Mouse (Mus musculus) lung, postnatal 0 days (tissue): Measurements from ENCODE around the gene Gm28047. TPM values are rescaled to one million over a fixed set of nuclear protein-coding genes. Genes with fewer than 3 reads are reported as not detected.
A peak's percentile ranks its signal among the peaks of the same experiment; 100 is the strongest.

Experiments used
- ATAC-seq: fragments of 200-750 bp; cut with Nextera tagmentation; 2 replicates; pipeline ENCODE4 v1.8.0; 2017; ENCODE audit warnings: moderate library complexity
- DNase-seq: peaks from one replicate; pipeline ENCODE4 v3.0.0-alpha.2; 2016; ENCODE audit warnings: low spot score
- H3K27ac ChIP-seq: fragments of 300-500 bp; sonication (generic); 2 replicates; pipeline ENCODE4 v1.5.1; 2014; ENCODE audit warnings: antibody characterized with exemption, mild to moderate bottlenecking, low read length, mixed read lengths
- H3K27me3 ChIP-seq: fragments of 300-500 bp; sonication (generic); replicated peaks from 2 replicates; pipeline ENCODE4 v1.6.1; 2014; ENCODE audit warnings: low read length, mixed read lengths; ENCODE audit not compliant: insufficient read depth
- H3K36me3 ChIP-seq: fragments of 300-500 bp; sonication (generic); 2 replicates; pipeline ENCODE4 v1.6.1; 2014; ENCODE audit warnings: low read length, mixed read lengths; ENCODE audit not compliant: insufficient read depth
- H3K4me1 ChIP-seq: fragments of 300-500 bp; sonication (generic); 2 replicates; pipeline ENCODE4 v1.6.1; 2014; ENCODE audit warnings: antibody characterized with exemption, low read depth, low read length, mixed read lengths; ENCODE audit not compliant: insufficient read depth
- H3K4me2 ChIP-seq: fragments of 300-500 bp; sonication (generic); replicated peaks from 2 replicates; pipeline ENCODE4 v1.6.1; 2014; ENCODE audit warnings: low read depth, mild to moderate bottlenecking, low read length, moderate library complexity, mixed read lengths
- H3K4me3 ChIP-seq: fragments of 300-500 bp; sonication (generic); 2 replicates; pipeline ENCODE4 v1.5.1; 2014; ENCODE audit warnings: low read depth, low read length
- H3K9ac ChIP-seq: fragments of 300-500 bp; sonication (generic); replicated peaks from 2 replicates; pipeline ENCODE4 v1.6.1; 2014; ENCODE audit warnings: low read depth, mild to moderate bottlenecking
- H3K9me3 ChIP-seq: fragments of 300-500 bp; sonication (generic); 2 replicates; pipeline ENCODE4 v1.6.1; 2016; ENCODE audit warnings: low read length, mixed read lengths
- CTCF ChIP-seq: IDR thresholded peaks from 2 replicates; pipeline ENCODE4 v1.5.1; 2016; ENCODE audit warnings: antibody characterized with exemption, mild to moderate bottlenecking
- EP300 ChIP-seq: IDR thresholded peaks from 2 replicates; pipeline ENCODE4 v1.6.1; 2016; ENCODE audit warnings: antibody characterized with exemption, mild to moderate bottlenecking, control low read depth
- WGBS: fragments of 180-500 bp; shearing (Covaris S2); extraction: QIAGEN DNeasy Blood & Tissue Kit; methylation state at CpG from one replicate; pipeline ENCODE4 v1.1.7; 2014; 5-methylcytosine and 5-hydroxymethylcytosine counted together
- polyA plus RNA-seq: library from polyadenylated mRNA; unstranded; fragments of >200 nt; fragmentation: Nextera tagmentation; extraction: Ambion mirVana; gene quantifications from 2 replicates; pipeline ENCODE4 v1.2.1, GENCODE M21; 2015

Gm28047 gene
- polyA plus RNA-seq, 1 experiment from 2014 or later = not detected

DNA sequence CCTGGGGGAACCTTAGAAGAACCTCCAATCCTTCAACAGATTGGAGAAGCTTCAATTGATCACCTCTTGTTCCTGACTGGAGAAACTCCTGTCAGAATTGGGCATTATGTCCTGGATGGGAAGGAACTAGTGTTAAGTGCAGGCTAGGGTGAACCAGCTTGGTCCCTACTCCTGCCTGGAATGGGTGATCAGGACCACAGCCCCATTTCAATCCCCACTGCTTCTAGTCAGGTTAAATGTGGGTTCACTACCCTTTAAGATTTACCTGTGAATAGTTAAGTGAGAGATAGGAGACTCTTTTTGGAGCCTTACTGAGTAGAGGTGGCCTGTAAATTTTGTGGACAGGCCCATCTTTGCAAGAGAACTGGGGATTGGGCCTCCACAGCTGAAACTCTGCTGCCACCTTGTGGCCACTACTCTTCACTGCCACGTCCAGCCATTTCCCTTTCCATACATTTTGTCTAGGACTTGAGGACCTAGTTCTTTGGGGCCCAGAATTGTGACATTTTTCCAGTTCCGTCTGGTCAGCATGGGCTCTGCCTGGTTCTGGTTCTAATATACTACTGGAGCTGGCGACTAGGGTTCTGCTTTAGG, 99.9 kb downstream of the Gm28047 start, which contains the start of gene Npff:
Gene Npff (minus strand): TSS at position 51 of the 594 bp plus-strand sequence.
- Histone ChIP-seq H3K4me3 (no peak within 1 kb of the TSS), H3K4me2 (no peak within 1 kb of the TSS), H3K27me3 (no peaks in the 10 kb centered on the region), H3K9me3 (no peaks in the 10 kb centered on the region), H3K27ac (no peak within 1 kb of the TSS), H3K4me1 (no peaks in the 10 kb centered on the region), H3K36me3 (peaks cover 23% of the 10 kb centered on the region), H3K9ac (no peak within 1 kb of the TSS)
- 6% methylated on average over 3 of the region's 3 CpGs for WGBS
- DNase-seq (peak; percentile 86), ATAC-seq (peak; percentile 47; the same call in 1 of the 2 replicates)
- no peak for TF ChIP-seq EP300
- TF ChIP-seq CTCF = peak; percentile 94

DNA sequence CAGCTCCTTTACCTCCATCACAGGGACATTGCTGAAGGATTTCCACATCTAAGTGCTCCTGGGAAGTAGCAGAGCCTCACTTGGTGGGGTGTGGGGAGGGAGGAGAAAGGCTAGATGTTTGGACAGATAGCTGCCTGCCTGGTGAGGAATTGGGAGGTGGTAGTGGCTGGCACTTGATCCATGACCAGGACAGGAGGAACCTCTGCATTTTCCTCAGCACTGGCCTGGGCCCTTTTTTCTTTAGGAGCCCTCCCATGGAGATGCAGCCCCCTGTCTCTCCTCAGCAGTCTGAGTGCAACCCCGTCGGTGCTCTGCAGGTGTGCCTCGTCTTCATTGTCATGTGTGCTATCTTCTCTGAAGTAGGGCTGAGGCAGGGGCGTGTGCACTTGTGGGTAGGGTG, 103.4 kb downstream of the Gm28047 start:
- no peaks in the 10 kb centered on the region for H3K9me3 ChIP-seq
- ATAC-seq (no peak), DNase-seq (no peak)
- H3K36me3 ChIP-seq = peaks cover 6% of the 10 kb centered on the region; the same call in 1 of the 2 replicates
- no peak for TF ChIP-seq EP300
- TF ChIP-seq CTCF = no peak
- H3K4me3 ChIP-seq = no peak overlapping the region
- H3K27ac ChIP-seq = no peak overlapping the region
- no peak overlapping the region for H3K4me2 ChIP-seq
- no peaks in the 10 kb centered on the region for H3K4me1 ChIP-seq
- WGBS = 73% methylated on average over 4 of the region's 4 CpGs
- H3K9ac ChIP-seq = no peak overlapping the region
- no peaks in the 10 kb centered on the region for H3K27me3 ChIP-seq

DNA sequence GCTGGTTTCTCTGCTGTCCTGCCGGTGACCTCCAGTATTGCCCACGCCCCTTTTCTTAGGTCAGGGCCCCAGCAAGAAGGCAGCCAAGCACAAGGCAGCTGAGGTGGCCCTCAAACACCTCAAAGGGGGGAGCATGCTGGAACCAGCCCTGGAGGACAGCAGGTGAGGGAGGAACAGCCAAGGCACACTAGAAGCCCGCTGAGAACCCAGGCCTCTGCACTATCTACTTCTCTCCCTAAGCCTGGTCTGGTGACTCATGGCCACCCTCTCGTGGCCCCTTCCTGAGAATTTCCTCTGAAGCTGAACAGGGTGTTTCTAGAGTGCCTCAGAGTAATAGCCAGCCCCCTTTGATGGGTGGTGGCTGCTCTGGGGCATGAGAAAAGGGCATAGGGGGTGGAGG, 104.5 kb downstream of the Gm28047 start:
- 65% methylated on average over 4 of the region's 4 CpGs for WGBS
- Histone ChIP-seq H3K27ac (no peak overlapping the region), H3K4me2 (no peak overlapping the region)

DNA sequence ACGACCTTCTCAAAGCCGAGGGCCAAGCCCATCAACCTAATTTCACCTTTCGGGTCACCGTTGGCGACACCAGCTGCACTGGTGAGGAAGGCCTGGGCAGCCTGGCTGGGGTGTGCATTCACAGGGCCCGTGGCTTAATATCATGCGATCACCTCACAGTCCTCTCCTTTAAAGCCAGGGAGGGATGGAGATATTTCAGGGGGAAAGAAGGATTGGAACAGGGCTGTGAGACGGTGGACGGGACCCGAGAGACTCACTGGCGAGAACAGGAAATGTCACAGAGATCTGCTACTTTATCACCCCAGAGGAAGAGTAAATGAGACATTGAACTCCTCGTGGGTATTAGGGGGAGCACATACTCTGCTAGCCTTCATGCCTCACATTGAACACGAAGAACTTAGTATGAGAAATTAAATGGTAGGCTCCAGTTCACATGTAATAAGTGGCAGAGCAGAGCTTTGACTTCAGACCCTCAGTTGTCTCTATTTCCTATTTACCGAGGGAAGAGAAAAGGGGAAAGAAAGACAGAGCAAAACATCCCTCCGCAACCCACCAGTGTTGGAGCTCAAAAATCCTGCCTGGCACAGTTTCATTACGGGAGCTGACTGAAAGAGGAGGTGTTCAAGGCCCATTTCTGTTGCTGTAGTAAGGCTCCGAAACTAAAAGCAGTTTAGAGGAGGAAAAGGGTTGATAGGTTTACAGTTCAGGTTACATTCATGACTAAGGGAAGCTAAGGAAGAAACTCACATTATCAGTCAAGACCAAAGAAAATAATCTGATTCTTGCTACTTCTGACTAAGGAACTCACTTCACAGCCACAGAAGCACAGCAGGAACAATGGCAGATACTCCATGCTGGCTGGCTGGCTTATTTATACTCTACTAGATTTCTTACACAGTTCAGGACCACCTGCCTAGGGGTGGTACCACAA, 105.4 kb downstream of the Gm28047 start:
- Histone ChIP-seq H3K36me3 (peaks cover 6% of the 10 kb centered on the region; the same call in 1 of the 2 replicates), H3K4me1 (no peaks in the 10 kb centered on the region), H3K9me3 (no peaks in the 10 kb centered on the region), H3K27ac (peak overlapping the region; percentile 99; the same call in 1 of the 2 replicates), H3K4me2 (peak overlapping the region; percentile 71), H3K4me3 (peak overlapping the region; percentile 60), H3K27me3 (no peaks in the 10 kb centered on the region), H3K9ac (peak overlapping the region; percentile 84)
- WGBS = 52% methylated on average over 15 of the region's 17 CpGs
- no peak for TF ChIP-seq EP300
- TF ChIP-seq CTCF = no peak
- ATAC-seq (no peak), DNase-seq (no peak)

More for the DNA sequence above, 104.5 kb downstream of the Gm28047 start:
- DNase-seq (peak; percentile 25), ATAC-seq (no peak)
- peaks cover 6% of the 10 kb centered on the region; the same call in 1 of the 2 replicates for H3K36me3 ChIP-seq
- no peaks in the 10 kb centered on the region for H3K4me1 ChIP-seq
- no peaks in the 10 kb centered on the region for H3K27me3 ChIP-seq
- H3K9ac ChIP-seq = no peak overlapping the region
- no peaks in the 10 kb centered on the region for H3K9me3 ChIP-seq
- H3K4me3 ChIP-seq = no peak overlapping the region
- TF ChIP-seq EP300 (no peak), CTCF (no peak)

DNA sequence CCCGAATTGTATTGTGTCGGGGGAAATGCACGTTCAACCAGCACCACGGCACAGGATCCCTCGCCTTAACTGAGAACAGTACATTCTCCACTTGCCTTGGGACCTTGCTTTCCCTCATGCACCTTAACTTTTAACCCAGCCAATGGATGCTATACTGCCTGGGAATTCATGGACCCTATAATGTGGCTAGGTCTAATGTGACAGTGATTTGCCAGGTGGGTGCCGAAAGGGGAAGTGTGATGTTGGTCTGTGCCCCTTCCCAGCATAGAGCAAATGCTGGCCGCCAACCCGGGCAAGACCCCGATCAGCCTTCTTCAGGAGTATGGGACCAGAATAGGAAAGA, 106.0 kb downstream of the Gm28047 start:
- 11% methylated on average over 9 of the region's 9 CpGs for WGBS

More for the DNA sequence above, 106.0 kb downstream of the Gm28047 start:
- H3K9ac ChIP-seq = peak overlapping the region; percentile 84
- H3K27me3 ChIP-seq = no peaks in the 10 kb centered on the region
- H3K27ac ChIP-seq = peak overlapping the region; percentile 99
- H3K4me3 ChIP-seq = peak overlapping the region; percentile 60
- H3K4me2 ChIP-seq = peak overlapping the region; percentile 71
- ATAC-seq (no peak), DNase-seq (no peak)
- peaks cover 3% of the 10 kb centered on the region; the same call in 1 of the 2 replicates for H3K36me3 ChIP-seq
- H3K4me1 ChIP-seq = no peaks in the 10 kb centered on the region
- no peaks in the 10 kb centered on the region for H3K9me3 ChIP-seq
- TF ChIP-seq EP300 = no peak
- TF ChIP-seq CTCF = no peak
